Mouse (Mus musculus) lung, embryonic 14.5 days (tissue): ENCODE data around the gene Tbc1d30. TPM values are rescaled to one million over a fixed set of nuclear protein-coding genes. Genes with fewer than 3 reads are reported as not detected.
A peak's percentile ranks its signal among the peaks of the same experiment; 100 is the strongest.

ENCODE experiments used
- ATAC-seq: fragments of 200-750 bp; cut with Nextera tagmentation; 2 replicates; pipeline ENCODE4 v1.8.0; 2017; ENCODE audit warnings: mild to moderate bottlenecking, moderate TSS enrichment, moderate library complexity; ENCODE audit not compliant: insufficient read depth
- DNase-seq: peaks from one replicate; pipeline ENCODE4 v3.0.0-alpha.2; 2015
- H3K27ac ChIP-seq: fragments of 300-500 bp; sonication (generic); 2 replicates; pipeline ENCODE4 v1.5.1; 2014; ENCODE audit warnings: low read depth, mild to moderate bottlenecking, moderate library complexity
- H3K27me3 ChIP-seq: fragments of 300-500 bp; sonication (generic); 2 replicates; pipeline ENCODE4 v1.6.1; 2014; ENCODE audit warnings: low read length, control low read depth; ENCODE audit not compliant: insufficient read depth
- H3K36me3 ChIP-seq: fragments of 300-500 bp; sonication (generic); 2 replicates; pipeline ENCODE4 v1.6.1; 2014; ENCODE audit warnings: control low read depth; ENCODE audit not compliant: insufficient read depth
- H3K4me1 ChIP-seq: fragments of 300-500 bp; sonication (generic); 2 replicates; pipeline ENCODE4 v1.6.1; 2014; ENCODE audit warnings: antibody characterized with exemption, control low read depth; ENCODE audit not compliant: insufficient read depth
- H3K4me2 ChIP-seq: fragments of 300-500 bp; sonication (generic); 2 replicates; pipeline ENCODE4 v1.6.1; 2014; ENCODE audit warnings: mild to moderate bottlenecking
- H3K4me3 ChIP-seq: fragments of 300-500 bp; sonication (generic); 2 replicates; pipeline ENCODE4 v1.5.1; 2014; ENCODE audit warnings: low read depth, low read length
- H3K9ac ChIP-seq: fragments of 300-500 bp; sonication (generic); 2 replicates; pipeline ENCODE4 v1.6.1; 2014
- H3K9me3 ChIP-seq: fragments of 300-500 bp; sonication (generic); 2 replicates; pipeline ENCODE4 v1.6.1; 2016; ENCODE audit warnings: low read depth, low read length, control low read depth
- CTCF ChIP-seq: IDR thresholded peaks from 2 replicates; pipeline ENCODE4 v1.5.1; 2016; ENCODE audit warnings: antibody characterized with exemption, low read depth
- WGBS: fragments of 180-500 bp; shearing (Covaris S2); extraction: QIAGEN DNeasy Blood & Tissue Kit; methylation state at CpG from one replicate; pipeline ENCODE4 v1.1.7; 2014; 5-methylcytosine and 5-hydroxymethylcytosine counted together
- polyA plus RNA-seq: library from polyadenylated mRNA; unstranded; fragments of >200 nt; fragmentation: Nextera tagmentation; extraction: Ambion mirVana; gene quantifications from 2 replicates; pipeline ENCODE4 v1.2.1, GENCODE M21; 2014

The Tbc1d30 gene
- polyA plus RNA-seq, 1 experiment from 2014 or later: 2.5 TPM

GRCm38 (mm10) chr10:121252781-121253180 lies 98.3 kb downstream of the Tbc1d30 start:
- Histone ChIP-seq H3K4me1 (0 out of 2 replicates have a peak, but pooled peaks cover 2% of the 10 kb centered on the region), H3K36me3 (no peaks in the 10 kb centered on the region), H3K4me2 (no peak overlapping the region), H3K27ac (no peak overlapping the region), H3K27me3 (0 out of 2 replicates have a peak, but pooled peaks cover 2% of the 10 kb centered on the region), H3K9me3 (no peaks in the 10 kb centered on the region), H3K9ac (no peak overlapping the region), H3K4me3 (no peak overlapping the region)
- peak; percentile 46 for DNase-seq
- no peak for ATAC-seq
- peak; percentile 58 for TF ChIP-seq CTCF
- 74% methylated on average over 7 of the region's 7 CpGs for WGBS

- no peak for TF ChIP-seq CTCF
- no peak for ATAC-seq
- no peak overlapping the region for H3K9ac ChIP-seq
Observed at GRCm38 (mm10) chr10:121251191-121251590, 99.9 kb downstream of the Tbc1d30 start.

GRCm38 (mm10) chr10:121249820-121250219 lies 101.3 kb downstream of the Tbc1d30 start:
- Histone ChIP-seq H3K4me3 (no peak overlapping the region), H3K9me3 (no peaks in the 10 kb centered on the region), H3K4me1 (0 out of 2 replicates have a peak, but pooled peaks cover 2% of the 10 kb centered on the region), H3K27ac (no peak overlapping the region), H3K4me2 (no peak overlapping the region), H3K27me3 (0 out of 2 replicates have a peak, but pooled peaks cover 2% of the 10 kb centered on the region), H3K9ac (no peak overlapping the region), H3K36me3 (no peaks in the 10 kb centered on the region)
- ATAC-seq (no peak), DNase-seq (no peak)
- 88% methylated on average over 4 of the region's 4 CpGs for WGBS
- TF ChIP-seq CTCF: no peak

More at GRCm38 (mm10) chr10:121251191-121251590, 99.9 kb downstream of the Tbc1d30 start:
- DNase-seq: peak; percentile 42
- H3K36me3 ChIP-seq: no peaks in the 10 kb centered on the region
- WGBS: 43% methylated on average over 8 of the region's 8 CpGs
- no peak overlapping the region for H3K4me2 ChIP-seq
- 0 out of 2 replicates have a peak, but pooled peaks cover 2% of the 10 kb centered on the region for H3K4me1 ChIP-seq
- H3K27ac ChIP-seq: peak overlapping the region; percentile 13; the same call in 1 of the 2 replicates
- 0 out of 2 replicates have a peak, but pooled peaks cover 2% of the 10 kb centered on the region for H3K27me3 ChIP-seq
- H3K4me3 ChIP-seq: no peak overlapping the region
- no peaks in the 10 kb centered on the region for H3K9me3 ChIP-seq

GRCm38 (mm10) chr10:121247545-121247944 lies 103.5 kb downstream of the Tbc1d30 start:
- H3K4me3 ChIP-seq: no peak overlapping the region
- no peaks in the 10 kb centered on the region for H3K27me3 ChIP-seq
- no peak overlapping the region for H3K27ac ChIP-seq
- no peaks in the 10 kb centered on the region for H3K36me3 ChIP-seq
- H3K9ac ChIP-seq: no peak overlapping the region
- no peaks in the 10 kb centered on the region for H3K9me3 ChIP-seq
- no peak overlapping the region for H3K4me2 ChIP-seq
- ATAC-seq: no peak
- no peak for TF ChIP-seq CTCF
- DNase-seq: no peak
- H3K4me1 ChIP-seq: peaks cover 12% of the 10 kb centered on the region; the same call in 1 of the 2 replicates
- WGBS: 77% methylated on average over 11 of the region's 11 CpGs

- peak; percentile 68; the same call in 1 of the 2 replicates for ATAC-seq
- no peaks in the 10 kb centered on the region for H3K36me3 ChIP-seq
- peaks cover 12% of the 10 kb centered on the region; the same call in 1 of the 2 replicates for H3K4me1 ChIP-seq
- no peak overlapping the region for H3K27ac ChIP-seq
- 58% methylated on average over 21 of the region's 21 CpGs for WGBS
- H3K4me3 ChIP-seq: no peak overlapping the region
- DNase-seq: peak; percentile 77
- H3K9ac ChIP-seq: no peak overlapping the region
- H3K9me3 ChIP-seq: no peaks in the 10 kb centered on the region
- H3K27me3 ChIP-seq: no peaks in the 10 kb centered on the region
- no peak for TF ChIP-seq CTCF
- no peak overlapping the region for H3K4me2 ChIP-seq
Observed at GRCm38 (mm10) chr10:121246971-121247370, 104.1 kb downstream of the Tbc1d30 start.

GRCm38 (mm10) chr10:121243373-121244207 lies 107.5 kb downstream of the Tbc1d30 start:
- H3K4me2 ChIP-seq: no peak overlapping the region
- no peak for ATAC-seq
- peaks cover 3% of the 10 kb centered on the region; the same call in 1 of the 2 replicates for H3K9me3 ChIP-seq
- H3K4me1 ChIP-seq: peaks cover 9% of the 10 kb centered on the region; the same call in 1 of the 2 replicates
- TF ChIP-seq CTCF: no peak
- H3K9ac ChIP-seq: no peak overlapping the region
- H3K27me3 ChIP-seq: no peaks in the 10 kb centered on the region
- H3K27ac ChIP-seq: no peak overlapping the region
- 48% methylated on average over 23 of the region's 23 CpGs for WGBS
- DNase-seq: no peak
- no peak overlapping the region for H3K4me3 ChIP-seq
- no peaks in the 10 kb centered on the region for H3K36me3 ChIP-seq

- H3K4me2 ChIP-seq: no peak overlapping the region
- H3K36me3 ChIP-seq: no peaks in the 10 kb centered on the region
- DNase-seq: peak; percentile 41
- TF ChIP-seq CTCF: no peak
- H3K4me3 ChIP-seq: no peak overlapping the region
- WGBS: 56% methylated on average over 10 of the region's 10 CpGs
- ATAC-seq: peak; percentile 46; the same call in 1 of the 2 replicates
- no peak overlapping the region for H3K27ac ChIP-seq
- H3K9ac ChIP-seq: no peak overlapping the region
- no peaks in the 10 kb centered on the region for H3K27me3 ChIP-seq
- peaks cover 3% of the 10 kb centered on the region; the same call in 1 of the 2 replicates for H3K9me3 ChIP-seq
- H3K4me1 ChIP-seq: peaks cover 9% of the 10 kb centered on the region; the same call in 1 of the 2 replicates
Observed at GRCm38 (mm10) chr10:121242596-121242995, 108.5 kb downstream of the Tbc1d30 start.
